Mouse (Mus musculus): Measurements from ENCODE around the gene Ptma. TPM values are rescaled to one million over a fixed set of nuclear protein-coding genes. Genes with fewer than 3 reads are reported as not detected.

The Ptma gene
- polyA plus RNA-seq, 1 experiment from 2014 or later, result 2,609 TPM

DNA sequence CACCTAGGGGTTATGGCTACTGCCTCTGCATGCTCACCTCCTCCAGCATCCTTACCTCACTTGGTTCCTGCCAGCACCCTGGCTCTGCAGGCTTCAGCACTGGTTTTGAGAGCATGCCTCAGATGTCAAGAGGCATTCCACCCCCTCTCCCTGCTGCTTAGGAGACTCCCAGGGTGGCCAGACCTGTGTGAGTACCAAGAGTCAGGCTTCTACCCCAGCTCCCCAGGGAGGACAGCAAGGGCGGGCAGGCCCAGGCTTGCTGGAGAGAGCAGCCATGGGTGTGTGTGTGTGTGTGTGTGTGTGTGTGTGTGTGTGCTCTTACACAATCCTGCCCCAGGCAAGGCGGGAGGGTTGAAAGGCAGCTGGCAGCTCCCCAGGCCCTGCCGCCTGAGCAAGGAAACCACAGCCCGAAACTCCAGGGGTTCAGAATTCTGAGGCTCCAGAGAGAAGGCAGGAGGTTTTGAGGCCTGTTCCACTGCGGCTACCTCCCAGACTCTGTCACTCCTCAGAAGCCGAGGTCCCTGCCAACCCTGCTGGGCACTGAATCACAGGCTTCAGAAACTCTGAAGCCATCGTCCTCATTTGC, 4.1 kb upstream of the Ptma start:
- peak overlapping the region; percentile 91 for H3K27ac ChIP-seq (ENCODE audit: low read length)
- H3K4me3 ChIP-seq (ENCODE audit: low read length), result no peak overlapping the region
- no peak overlapping the region; the same call in 1 of the 2 replicates for H3K4me2 ChIP-seq (ENCODE audit: low read depth, low read length)
- H3K9ac ChIP-seq (ENCODE audit: low read length), result peak overlapping the region; percentile 34
- no peaks in the 10 kb centered on the region for H3K27me3 ChIP-seq (ENCODE audit: control insufficient read depth, insufficient read depth, low read depth, low read length)
- peak; percentile 17 for ATAC-seq (ENCODE audit: low read depth)
- WGBS, result 27% methylated on average over 7 of the region's 7 CpGs
- H3K4me1 ChIP-seq (replicated peaks; ENCODE audit: control insufficient read depth, insufficient read depth, low read length), result peaks cover 32% of the 10 kb centered on the region
- no peaks in the 10 kb centered on the region for H3K9me3 ChIP-seq (ENCODE audit: control insufficient read depth, low read length)
- no peaks in the 10 kb centered on the region for H3K36me3 ChIP-seq (ENCODE audit: control insufficient read depth, insufficient read depth, low read length)

DNA sequence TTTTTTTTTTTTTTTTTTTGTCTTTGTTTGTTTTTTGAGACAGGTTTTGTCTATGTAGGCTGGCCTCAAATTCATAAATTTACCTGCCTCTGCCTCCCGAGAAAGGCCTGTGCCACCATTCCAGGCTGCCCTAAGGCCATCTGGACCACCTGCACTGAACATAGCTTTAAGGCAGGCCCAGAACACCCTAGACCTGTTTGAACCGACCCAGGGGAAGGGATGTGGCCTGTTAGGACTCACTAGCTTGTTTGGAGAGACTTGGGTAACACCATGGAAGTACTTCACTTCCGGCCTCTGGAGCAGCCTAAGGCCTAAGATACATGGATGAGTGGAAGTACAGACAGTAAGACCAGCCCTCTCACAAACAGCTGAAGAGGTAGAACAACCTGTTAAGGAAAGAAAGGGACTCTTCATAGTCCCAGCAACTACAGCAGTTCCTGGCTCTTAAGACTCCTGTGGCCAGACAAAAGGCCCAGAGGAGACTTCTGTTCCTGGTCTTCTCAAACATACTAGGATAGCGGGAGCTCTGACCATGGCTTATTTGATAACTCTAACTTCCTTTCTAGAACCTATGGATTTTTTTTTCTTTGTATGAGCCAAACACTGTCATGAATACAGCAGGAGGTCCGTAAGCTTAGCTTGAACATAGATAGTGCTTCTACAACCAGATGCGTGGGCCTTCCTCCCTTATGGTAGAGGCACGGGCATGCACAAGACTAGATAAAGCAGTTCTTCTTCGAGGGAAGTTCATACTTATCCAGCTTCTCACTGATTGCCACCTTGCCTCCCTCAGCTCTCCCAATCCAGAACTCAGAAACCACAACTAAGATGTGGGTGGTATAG, 2.5 kb upstream of the Ptma start:
- no peaks in the 10 kb centered on the region for H3K9me3 ChIP-seq (ENCODE audit: control insufficient read depth, low read length)
- H3K4me3 ChIP-seq (ENCODE audit: low read length), result peak overlapping the region; percentile 96
- H3K27me3 ChIP-seq (ENCODE audit: control insufficient read depth, insufficient read depth, low read depth, low read length), result no peaks in the 10 kb centered on the region
- H3K9ac ChIP-seq (ENCODE audit: low read length), result peak overlapping the region; percentile 82
- no peak for ATAC-seq (ENCODE audit: low read depth)
- H3K36me3 ChIP-seq (ENCODE audit: control insufficient read depth, insufficient read depth, low read length), result peaks cover 3% of the 10 kb centered on the region
- H3K27ac ChIP-seq (ENCODE audit: low read length), result peak overlapping the region; percentile 96
- peaks cover 33% of the 10 kb centered on the region for H3K4me1 ChIP-seq (replicated peaks; ENCODE audit: control insufficient read depth, insufficient read depth, low read length)
- peak overlapping the region; percentile 83 for H3K4me2 ChIP-seq (ENCODE audit: low read depth, low read length)
- WGBS, result 79% methylated on average over 8 of the region's 8 CpGs

DNA sequence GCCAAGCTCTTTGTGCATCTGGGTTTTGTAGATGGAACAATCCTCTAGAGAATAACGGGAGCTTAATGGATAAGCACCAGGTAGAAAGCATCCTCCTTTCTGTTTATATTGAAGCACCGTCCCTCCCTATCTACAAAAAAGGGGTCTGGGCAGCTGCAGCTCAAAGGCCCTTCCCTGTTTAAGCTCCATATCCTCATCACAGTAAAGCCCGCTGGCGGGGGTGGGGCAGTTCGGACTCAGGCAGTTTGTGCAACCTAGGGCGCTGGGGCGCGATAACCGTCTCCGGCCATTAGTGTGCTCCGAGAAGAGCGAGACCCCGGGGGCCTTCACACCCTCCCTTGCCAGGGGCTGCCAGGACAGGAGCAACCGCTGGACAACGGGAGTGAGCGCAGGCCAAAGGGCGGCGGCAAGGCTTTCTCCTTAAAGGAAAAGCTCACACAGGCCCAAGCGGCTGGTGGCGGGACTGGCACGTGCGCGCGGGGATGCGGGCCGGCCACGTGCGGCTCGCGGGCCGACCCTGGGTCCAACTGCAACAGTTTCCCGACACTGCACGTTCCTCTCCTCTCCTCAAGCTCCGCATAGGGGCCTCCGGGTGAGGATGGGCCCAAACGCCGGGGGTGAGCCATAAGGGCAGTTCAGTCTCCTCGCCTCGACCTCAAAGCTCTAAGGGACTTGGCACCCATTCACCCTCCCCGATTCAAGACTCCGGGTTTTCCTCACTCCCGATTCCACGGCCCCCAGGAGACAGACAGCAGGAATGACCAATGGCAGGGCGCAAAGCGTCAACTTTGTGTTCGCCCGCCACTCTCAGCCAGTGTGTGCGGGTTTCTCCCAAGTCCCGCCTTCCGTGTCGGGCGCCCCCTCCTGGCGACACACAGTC, 1.7 kb upstream of the Ptma start:
- WGBS, result 1% methylated on average over 53 of the region's 53 CpGs
- Histone ChIP-seq H3K4me3 (ENCODE audit: low read length) (peak overlapping the region; percentile 96), H3K27ac (ENCODE audit: low read length) (peak overlapping the region; percentile 100), H3K36me3 (ENCODE audit: control insufficient read depth, insufficient read depth, low read length) (peaks cover 10% of the 10 kb centered on the region), H3K9me3 (ENCODE audit: control insufficient read depth, low read length) (no peaks in the 10 kb centered on the region), H3K27me3 (ENCODE audit: control insufficient read depth, insufficient read depth, low read depth, low read length) (no peaks in the 10 kb centered on the region), H3K4me2 (ENCODE audit: low read depth, low read length) (peak overlapping the region; percentile 83), H3K9ac (ENCODE audit: low read length) (peak overlapping the region; percentile 92), H3K4me1 (replicated peaks; ENCODE audit: control insufficient read depth, insufficient read depth, low read length) (peaks cover 40% of the 10 kb centered on the region)
- ATAC-seq (ENCODE audit: low read depth), result peak; percentile 73

DNA sequence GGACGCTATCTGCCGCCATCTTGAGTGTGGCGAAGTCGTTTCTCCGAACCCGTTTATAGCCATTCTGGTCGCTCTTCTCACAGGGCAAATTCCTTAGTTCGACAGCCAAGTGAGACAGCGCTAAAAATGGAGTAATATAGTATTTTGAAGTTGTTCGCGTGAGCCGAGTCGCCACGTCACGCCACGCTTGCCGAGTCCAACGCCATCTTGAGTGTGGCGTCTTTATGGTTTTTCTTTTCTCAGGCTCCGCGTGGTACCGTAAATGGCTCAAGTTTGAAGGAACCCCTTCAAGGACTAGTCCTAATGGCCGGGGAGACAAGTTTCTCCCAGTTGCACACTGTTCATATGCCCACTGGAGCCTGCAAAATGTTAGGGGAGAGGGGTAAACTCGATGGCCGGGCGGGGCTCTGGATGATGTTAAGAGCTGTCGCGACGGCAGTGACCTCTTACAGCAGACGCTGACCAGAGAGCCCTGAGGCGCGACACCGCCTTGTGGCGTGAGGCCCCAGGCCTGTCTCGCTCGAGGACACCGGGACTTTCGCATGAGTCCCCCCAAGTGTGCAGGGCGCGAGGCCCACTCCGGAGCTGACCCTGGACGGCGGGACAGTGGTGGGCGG, 919 bp upstream of the Ptma start:
- H3K4me3 ChIP-seq (ENCODE audit: low read length), result peak overlapping the region; percentile 96
- ATAC-seq (ENCODE audit: low read depth), result peak; percentile 3; the same call in 1 of the 2 replicates
- peak overlapping the region; percentile 92 for H3K9ac ChIP-seq (ENCODE audit: low read length)
- WGBS, result under 1% methylated on average over 44 of the region's 44 CpGs
- no peaks in the 10 kb centered on the region for H3K27me3 ChIP-seq (ENCODE audit: control insufficient read depth, insufficient read depth, low read depth, low read length)
- H3K27ac ChIP-seq (ENCODE audit: low read length), result peak overlapping the region; percentile 100
- peak overlapping the region; percentile 83 for H3K4me2 ChIP-seq (ENCODE audit: low read depth, low read length)
- H3K4me1 ChIP-seq (replicated peaks; ENCODE audit: control insufficient read depth, insufficient read depth, low read length), result peaks cover 42% of the 10 kb centered on the region
- no peaks in the 10 kb centered on the region for H3K9me3 ChIP-seq (ENCODE audit: control insufficient read depth, low read length)
- H3K36me3 ChIP-seq (ENCODE audit: control insufficient read depth, insufficient read depth, low read length), result peaks cover 11% of the 10 kb centered on the region

DNA sequence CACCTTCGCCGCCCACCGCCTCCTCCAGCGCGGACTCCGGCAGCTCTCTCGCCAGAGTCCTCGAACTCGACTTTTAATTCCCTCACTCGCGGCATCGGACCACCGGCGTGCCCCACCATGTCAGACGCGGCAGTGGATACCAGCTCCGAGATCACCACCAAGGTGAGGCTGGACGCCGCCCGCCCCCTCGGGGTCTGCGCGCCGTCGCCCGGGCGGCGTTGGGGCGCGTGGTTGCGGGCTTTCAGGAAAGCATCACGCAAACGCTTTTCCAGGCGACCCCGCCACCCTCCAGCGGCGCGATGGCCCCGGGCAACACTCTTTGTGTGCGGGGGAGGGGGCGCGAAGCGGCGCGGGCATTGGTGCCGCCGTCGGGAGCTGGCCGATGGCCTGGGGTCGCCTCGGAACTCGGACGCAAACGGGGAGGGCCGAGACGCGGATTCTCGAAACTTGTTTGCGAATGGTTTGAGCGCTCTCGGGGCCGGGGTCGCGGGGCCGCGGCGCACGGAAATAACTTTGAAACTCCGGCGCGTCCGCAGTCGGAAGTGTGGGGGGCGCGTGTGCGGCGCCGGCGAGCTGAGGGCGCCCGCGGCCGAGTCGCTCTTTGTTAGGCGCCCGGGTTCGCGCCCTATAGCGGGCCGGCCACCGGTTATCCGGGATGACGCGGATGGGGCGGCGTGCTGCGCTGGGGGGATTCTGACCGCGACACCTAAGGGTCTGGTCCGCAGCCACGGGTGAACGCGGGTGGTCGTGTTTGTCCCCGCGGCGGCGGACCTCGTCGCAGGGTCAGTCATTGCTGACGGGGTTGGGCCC, 468 bp downstream of the Ptma start:
- Histone ChIP-seq H3K4me2 (ENCODE audit: low read depth, low read length) (peak overlapping the region; percentile 96), H3K36me3 (ENCODE audit: control insufficient read depth, insufficient read depth, low read length) (peaks cover 16% of the 10 kb centered on the region), H3K27me3 (ENCODE audit: control insufficient read depth, insufficient read depth, low read depth, low read length) (no peaks in the 10 kb centered on the region), H3K9ac (ENCODE audit: low read length) (peak overlapping the region; percentile 100), H3K9me3 (ENCODE audit: control insufficient read depth, low read length) (no peaks in the 10 kb centered on the region), H3K27ac (ENCODE audit: low read length) (peak overlapping the region; percentile 92), H3K4me1 (replicated peaks; ENCODE audit: control insufficient read depth, insufficient read depth, low read length) (peaks cover 51% of the 10 kb centered on the region), H3K4me3 (ENCODE audit: low read length) (peak overlapping the region; percentile 96)
- WGBS, result under 1% methylated on average over 104 of the region's 111 CpGs
- ATAC-seq (ENCODE audit: low read depth), result no peak

DNA sequence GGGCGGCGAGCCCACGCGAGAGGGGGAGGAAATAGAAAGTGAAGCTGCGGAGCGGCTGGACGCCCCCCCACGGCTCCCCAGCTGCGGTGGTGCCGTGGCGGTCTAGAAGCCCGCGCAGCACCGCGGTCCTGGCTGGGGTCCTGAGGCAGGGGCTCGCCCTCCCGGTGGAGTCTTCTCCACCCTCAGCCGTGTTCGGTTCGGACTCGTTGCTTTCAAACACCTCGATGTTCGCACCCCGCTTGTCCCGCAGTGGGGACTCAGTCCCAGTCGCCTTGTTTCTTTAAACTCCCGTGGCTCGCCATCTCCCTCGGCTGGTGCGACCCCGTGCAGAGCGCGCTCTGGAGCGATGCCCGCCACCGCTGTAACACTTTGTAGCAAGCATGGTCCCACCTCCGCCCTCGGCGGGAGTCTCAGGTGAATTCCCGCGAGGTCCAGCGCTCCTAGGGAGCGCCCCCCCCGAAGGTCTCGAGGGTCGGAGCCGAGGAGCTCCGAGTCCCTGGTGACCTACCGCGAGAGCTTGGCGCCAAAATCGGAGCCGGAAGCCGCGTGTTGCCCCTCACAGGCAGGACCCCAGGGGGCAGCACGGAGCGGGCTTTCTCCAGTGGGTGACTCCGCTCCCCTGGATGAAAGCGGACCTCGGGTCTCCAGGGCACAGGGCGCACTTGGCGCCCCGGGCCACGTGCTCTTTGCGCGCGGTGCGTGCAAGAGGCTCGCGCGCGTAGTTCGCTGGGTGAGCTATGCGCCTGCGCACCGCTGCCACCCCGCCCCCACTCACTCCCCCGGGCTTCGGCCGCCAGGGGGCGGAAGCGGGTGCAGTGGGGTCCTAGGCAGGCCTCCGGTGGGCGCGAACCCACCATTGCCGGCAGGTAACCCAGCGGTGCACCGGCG, 1.3 kb downstream of the Ptma start:
- no peaks in the 10 kb centered on the region for H3K27me3 ChIP-seq (ENCODE audit: control insufficient read depth, insufficient read depth, low read depth, low read length)
- H3K36me3 ChIP-seq (ENCODE audit: control insufficient read depth, insufficient read depth, low read length), result peaks cover 16% of the 10 kb centered on the region
- H3K4me1 ChIP-seq (replicated peaks; ENCODE audit: control insufficient read depth, insufficient read depth, low read length), result peaks cover 46% of the 10 kb centered on the region
- ATAC-seq (ENCODE audit: low read depth), result peak; percentile 6
- no peaks in the 10 kb centered on the region for H3K9me3 ChIP-seq (ENCODE audit: control insufficient read depth, low read length)
- H3K9ac ChIP-seq (ENCODE audit: low read length), result peak overlapping the region; percentile 100
- H3K27ac ChIP-seq (ENCODE audit: low read length), result peak overlapping the region; percentile 92
- WGBS, result 0% methylated on average over 85 of the region's 89 CpGs
- H3K4me2 ChIP-seq (ENCODE audit: low read depth, low read length), result peak overlapping the region; percentile 96
- H3K4me3 ChIP-seq (ENCODE audit: low read length), result peak overlapping the region; percentile 96

DNA sequence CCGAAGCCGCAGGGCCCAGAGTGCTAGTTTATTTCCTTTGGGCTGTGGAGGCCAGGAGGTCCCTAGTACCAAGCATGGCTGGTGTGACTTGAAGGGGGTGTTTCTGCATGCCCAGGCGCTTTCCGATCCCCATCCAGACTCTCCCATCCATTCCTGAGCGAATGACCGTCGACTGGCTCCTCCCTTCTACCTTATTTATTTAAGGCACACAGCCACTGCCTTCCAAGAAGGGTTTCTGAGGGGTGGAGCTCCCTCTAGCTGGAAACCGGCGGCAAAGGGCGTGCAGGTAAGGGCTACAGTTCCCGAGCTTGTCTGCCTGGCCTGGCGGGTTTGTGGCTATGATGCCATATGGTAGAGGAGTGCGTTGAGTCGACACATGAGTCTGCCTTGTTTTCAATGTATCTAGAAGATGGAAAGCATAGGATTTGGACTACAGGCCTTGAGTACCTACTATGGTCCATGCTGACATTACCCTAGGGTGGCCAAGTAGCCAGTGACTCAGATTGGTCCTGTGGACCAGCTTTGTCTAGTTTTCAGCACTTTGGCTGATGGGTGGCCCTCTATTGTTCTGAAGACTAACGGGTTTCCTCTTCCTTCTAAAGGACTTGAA, 2.1 kb downstream of the Ptma start:
- Histone ChIP-seq H3K9ac (ENCODE audit: low read length) (peak overlapping the region; percentile 100), H3K4me1 (replicated peaks; ENCODE audit: control insufficient read depth, insufficient read depth, low read length) (peaks cover 39% of the 10 kb centered on the region), H3K36me3 (ENCODE audit: control insufficient read depth, insufficient read depth, low read length) (peaks cover 16% of the 10 kb centered on the region), H3K4me2 (ENCODE audit: low read depth, low read length) (peak overlapping the region; percentile 96), H3K27me3 (ENCODE audit: control insufficient read depth, insufficient read depth, low read depth, low read length) (no peaks in the 10 kb centered on the region), H3K4me3 (ENCODE audit: low read length) (peak overlapping the region; percentile 96), H3K9me3 (ENCODE audit: control insufficient read depth, low read length) (no peaks in the 10 kb centered on the region), H3K27ac (ENCODE audit: low read length) (peak overlapping the region; percentile 92)
- under 1% methylated on average over 15 of the region's 15 CpGs for WGBS
- ATAC-seq (ENCODE audit: low read depth), result no peak
